Mouse (Mus musculus) adrenal gland, postnatal 36 days (tissue): ENCODE results near the gene Elovl7. TPM values are rescaled to one million over a fixed set of nuclear protein-coding genes. Genes with fewer than 3 reads are reported as not detected.

Experiments used
- DNase-seq, 2 experiments: peaks; one replicate each; pipeline ENCODE4 v3.0.0; 2021; ENCODE audit warnings: mixed read lengths in 1 of 2
- total RNA-seq, 2 experiments: library from RNA; stranded (reverse); gene quantifications; 2 replicates each; pipeline ENCODE4 v1.2.3; 2021

Gene Elovl7
- total RNA-seq, 2 experiments from 2014 or later: 2.7 to 4.7 TPM

- no peak for DNase-seq
Observed at GRCm38 (mm10) chr13:108241715-108242114, 27.5 kb downstream of the Elovl7 start.

- no peak for DNase-seq
Observed at GRCm38 (mm10) chr13:108245086-108245697, 31.0 kb downstream of the Elovl7 start.

- no peak for DNase-seq
Observed at GRCm38 (mm10) chr13:108251106-108251505, 36.9 kb downstream of the Elovl7 start.

- DNase-seq: no peak
Observed at GRCm38 (mm10) chr13:108253977-108254376, 39.8 kb downstream of the Elovl7 start.

- peak in 1 of 2 experiments; percentile 19 for DNase-seq
Observed at GRCm38 (mm10) chr13:108263042-108263441, 48.8 kb downstream of the Elovl7 start.

- no peak for DNase-seq
Observed at GRCm38 (mm10) chr13:108265394-108265793, 51.2 kb downstream of the Elovl7 start.

GRCm38 (mm10) chr13:108267841-108268634, 53.8 kb downstream of the Elovl7 start:
- DNase-seq: no peak

- no peak for DNase-seq
Observed at GRCm38 (mm10) chr13:108271458-108272148, 57.4 kb downstream of the Elovl7 start.

GRCm38 (mm10) chr13:108272332-108272731, 58.1 kb downstream of the Elovl7 start:
- no peak for DNase-seq

GRCm38 (mm10) chr13:108273034-108273433, 58.8 kb downstream of the Elovl7 start:
- DNase-seq: no peak

GRCm38 (mm10) chr13:108273456-108273855, 59.3 kb downstream of the Elovl7 start:
- DNase-seq: no peak

GRCm38 (mm10) chr13:108276561-108276960, 62.4 kb downstream of the Elovl7 start:
- DNase-seq: no peak

- no peak for DNase-seq
Observed at GRCm38 (mm10) chr13:108277320-108277719, 63.1 kb downstream of the Elovl7 start.

GRCm38 (mm10) chr13:108278592-108278991, 64.4 kb downstream of the Elovl7 start:
- no peak for DNase-seq

- DNase-seq: no peak
Observed at GRCm38 (mm10) chr13:108284312-108284711, 70.1 kb downstream of the Elovl7 start.

- no peak for DNase-seq
Observed at GRCm38 (mm10) chr13:108287953-108288352, 73.7 kb downstream of the Elovl7 start.

GRCm38 (mm10) chr13:108289436-108289835, 75.2 kb downstream of the Elovl7 start:
- DNase-seq: no peak

- DNase-seq: no peak
Observed at GRCm38 (mm10) chr13:108290314-108290713, 76.1 kb downstream of the Elovl7 start.

- peak; percentile 31 to 47 for DNase-seq
Observed at GRCm38 (mm10) chr13:108297350-108298093, 83.3 kb downstream of the Elovl7 start.

GRCm38 (mm10) chr13:108298241-108298640, 84.0 kb downstream of the Elovl7 start:
- no peak for DNase-seq

GRCm38 (mm10) chr13:108300346-108300950, 86.2 kb downstream of the Elovl7 start:
- peak in 1 of 2 experiments; percentile 7 for DNase-seq

- no peak for DNase-seq
Observed at GRCm38 (mm10) chr13:108301411-108301810, 87.2 kb downstream of the Elovl7 start.
